Mouse (Mus musculus): ENCODE data around the gene Pacs1. TPM values are rescaled to one million over a fixed set of nuclear protein-coding genes. Genes with fewer than 3 reads are reported as not detected.
"Not testable (repeated sequence)": the region's sequence is repeated elsewhere in the genome, so short reads cannot be mapped to it uniquely, and the experiment has no call there.

Gene Pacs1
- polyA plus RNA-seq, 1 experiment from 2014 or later, result 33.9 TPM

DNA sequence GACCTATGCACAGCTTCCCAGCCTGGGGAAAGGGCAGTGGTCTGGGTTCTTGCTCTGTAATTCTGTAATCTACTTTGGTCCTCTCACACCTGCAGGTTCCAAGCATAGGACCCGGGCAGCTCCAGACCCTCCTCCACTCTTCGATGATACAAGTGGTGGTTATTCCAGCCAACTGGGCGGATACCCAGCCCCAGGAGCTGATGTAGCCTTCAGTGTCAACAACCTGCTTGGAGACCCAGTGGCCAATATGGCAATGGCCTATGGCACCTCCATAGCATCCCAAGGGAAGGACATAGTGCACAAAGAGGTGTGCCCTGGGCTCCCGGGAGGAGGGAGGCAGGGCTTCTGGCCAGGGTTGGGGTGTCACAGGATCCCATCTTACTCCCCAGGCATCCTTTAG is 183.6 kb downstream of the Pacs1 start:
- Histone ChIP-seq H3K27me3 (peaks cover 22% of the 10 kb centered on the region), H3K4me1 (replicated peaks) (peaks cover 56% of the 10 kb centered on the region), H3K36me3 (peaks cover 42% of the 10 kb centered on the region), H3K4me2 (peak overlapping the region; percentile 87), H3K27ac (no peak overlapping the region), H3K9me3 (no peaks in the 10 kb centered on the region), H3K9ac (peak overlapping the region; percentile 86), H3K4me3 (peak overlapping the region; percentile 77)
- ATAC-seq (ENCODE audit: low FRiP score), result no peak
- 91% methylated on average over 4 of the region's 4 CpGs for WGBS

GRCm38 (mm10) chr19:5087884-5088728 is 184.8 kb downstream of the Pacs1 start, which contains the start of gene Yif1a:
Gene Yif1a (plus strand): TSS chr19:5088538.
- peak; percentile 94 for ATAC-seq (ENCODE audit: low FRiP score)
- Histone ChIP-seq H3K4me2 (peak within 1 kb of the TSS; percentile 87), H3K9me3 (no peaks in the 10 kb centered on the region), H3K4me1 (replicated peaks) (peaks cover 44% of the 10 kb centered on the region), H3K27ac (peak within 1 kb of the TSS; percentile 93), H3K4me3 (peak within 1 kb of the TSS; percentile 77), H3K9ac (peak within 1 kb of the TSS; percentile 86), H3K36me3 (peaks cover 34% of the 10 kb centered on the region), H3K27me3 (peaks cover 34% of the 10 kb centered on the region)
- WGBS, result under 1% methylated on average over 58 of the region's 58 CpGs

DNA sequence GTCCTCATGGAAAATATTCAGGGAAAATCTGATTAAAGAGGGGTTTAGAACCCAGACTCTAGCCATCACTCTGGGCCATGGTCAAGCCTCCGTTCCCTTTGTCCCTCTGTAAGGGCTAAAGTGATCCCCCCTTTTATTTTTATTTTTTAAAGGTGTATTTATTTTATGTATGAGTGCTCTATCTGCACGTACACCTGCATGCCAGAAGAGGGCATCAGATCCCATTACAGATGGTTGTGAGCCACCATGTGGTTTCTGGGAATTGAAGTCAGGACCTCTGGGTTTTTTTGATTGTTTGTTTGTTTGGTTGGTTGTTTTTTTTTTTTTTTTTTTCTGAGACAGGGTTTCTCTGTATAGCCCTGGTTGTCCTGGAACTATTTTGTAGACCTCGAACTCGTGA is 186.4 kb downstream of the Pacs1 start:
- Histone ChIP-seq H3K36me3 (peaks cover 18% of the 10 kb centered on the region), H3K4me1 (replicated peaks) (peaks cover 33% of the 10 kb centered on the region), H3K27me3 (peaks cover 50% of the 10 kb centered on the region)
- H3K9me3 ChIP-seq; H3K9ac ChIP-seq; H3K27ac ChIP-seq; H3K4me2 ChIP-seq; H3K4me3 ChIP-seq; ATAC-seq (ENCODE audit: low FRiP score): not testable (repeated sequence)
- WGBS, result 51% methylated on average over 4 of the region's 4 CpGs

- Histone ChIP-seq H3K4me1 (replicated peaks) (peaks cover 33% of the 10 kb centered on the region), H3K4me3 (peak within 1 kb of the TSS; percentile 55), H3K36me3 (peaks cover 7% of the 10 kb centered on the region), H3K4me2 (peak within 1 kb of the TSS; percentile 79), H3K9me3 (no peaks in the 10 kb centered on the region), H3K27me3 (peaks cover 62% of the 10 kb centered on the region), H3K27ac (no peak within 1 kb of the TSS), H3K9ac (peak within 1 kb of the TSS; percentile 75)
- under 1% methylated on average over 57 of the region's 69 CpGs for WGBS
- ATAC-seq (ENCODE audit: low FRiP score), result no peak
Observed at GRCm38 (mm10) chr19:5085145-5085863, 187.6 kb downstream of the Pacs1 start, which contains the start of gene Tmem151a. Gene Tmem151a (minus strand): TSS chr19:5085531.

- Histone ChIP-seq H3K4me2 (peak overlapping the region; percentile 79), H3K4me3 (peak overlapping the region; percentile 55), H3K9me3 (no peaks in the 10 kb centered on the region), H3K9ac (peak overlapping the region; percentile 75), H3K4me1 (replicated peaks) (peaks cover 32% of the 10 kb centered on the region), H3K27me3 (peaks cover 67% of the 10 kb centered on the region), H3K27ac (no peak overlapping the region), H3K36me3 (peaks cover 4% of the 10 kb centered on the region; the same call in 1 of the 2 replicates)
- 3% methylated on average over 15 of the region's 15 CpGs for WGBS
- ATAC-seq (ENCODE audit: low FRiP score), result no peak
Observed at GRCm38 (mm10) chr19:5084834-5085144, 188.1 kb downstream of the Pacs1 start.

- H3K9me3 ChIP-seq, result no peaks in the 10 kb centered on the region
- peak overlapping the region; percentile 75 for H3K9ac ChIP-seq
- no peaks in the 10 kb centered on the region; the same call in 1 of the 2 replicates for H3K36me3 ChIP-seq
- H3K27me3 ChIP-seq, result peaks cover 71% of the 10 kb centered on the region
- peak overlapping the region; percentile 79 for H3K4me2 ChIP-seq
- H3K27ac ChIP-seq, result no peak overlapping the region
- 69% methylated on average over 3 of the region's 3 CpGs for WGBS
- H3K4me1 ChIP-seq (replicated peaks), result peaks cover 26% of the 10 kb centered on the region
- ATAC-seq (ENCODE audit: low FRiP score), result no peak
- H3K4me3 ChIP-seq, result peak overlapping the region; percentile 55
Observed at GRCm38 (mm10) chr19:5083961-5084833, 188.7 kb downstream of the Pacs1 start.

Small RNA genes within 50 kb of the gene (microRNA-seq; reads per million reads assigned to microRNA genes)
- not detected for gene Gm27468

Other genes starting within 250 kb of the Pacs1 start
- gene Slc29a2, start 249.3 kb downstream of the Pacs1 start, polyA plus RNA-seq (2015; fragmentation: Nextera tagmentation; extraction: Ambion mirVana), result 10.4 and 11.3 TPM in 2 replicates
- 61.2 and 66.0 TPM in 2 replicates for gene B4gat1, start 234.3 kb downstream of the Pacs1 start, polyA plus RNA-seq (2015; fragmentation: Nextera tagmentation; extraction: Ambion mirVana)
- 3.9 and 5.9 TPM in 2 replicates for gene AC124502.3, start 234.2 kb downstream of the Pacs1 start, polyA plus RNA-seq (2015; fragmentation: Nextera tagmentation; extraction: Ambion mirVana)
- 46.0 and 48.2 TPM in 2 replicates for gene Brms1, start 231.8 kb downstream of the Pacs1 start, polyA plus RNA-seq (2015; fragmentation: Nextera tagmentation; extraction: Ambion mirVana)
- 1.1 and 1.5 TPM in 2 replicates for gene Rin1, start 222.6 kb downstream of the Pacs1 start, polyA plus RNA-seq (2015; fragmentation: Nextera tagmentation; extraction: Ambion mirVana)
- gene Cd248, start 205.0 kb downstream of the Pacs1 start, polyA plus RNA-seq (2015; fragmentation: Nextera tagmentation; extraction: Ambion mirVana), result 19.1 and 20.4 TPM in 2 replicates
- gene Tmem151a, start 187.6 kb downstream of the Pacs1 start, polyA plus RNA-seq (2015; fragmentation: Nextera tagmentation; extraction: Ambion mirVana), result 6.2 and 8.4 TPM in 2 replicates
- gene Yif1a, start 184.6 kb downstream of the Pacs1 start, polyA plus RNA-seq (2015; fragmentation: Nextera tagmentation; extraction: Ambion mirVana), result 57.6 and 58.2 TPM in 2 replicates
- 333 TPM in 2 replicates for gene Cnih2, start 174.6 kb downstream of the Pacs1 start, polyA plus RNA-seq (2015; fragmentation: Nextera tagmentation; extraction: Ambion mirVana)
- gene Rab1b, start 166.0 kb downstream of the Pacs1 start, polyA plus RNA-seq (2015; fragmentation: Nextera tagmentation; extraction: Ambion mirVana), result 234 TPM in 2 replicates
- gene Klc2, start 154.6 kb downstream of the Pacs1 start, polyA plus RNA-seq (2015; fragmentation: Nextera tagmentation; extraction: Ambion mirVana), result 73.4 and 76.7 TPM in 2 replicates
- 373 and 377 TPM in 2 replicates for gene Sf3b2, start 22.3 kb upstream of the Pacs1 start, polyA plus RNA-seq (2015; fragmentation: Nextera tagmentation; extraction: Ambion mirVana)
- 34.1 and 36.0 TPM in 2 replicates for gene Gal3st3, start 25.2 kb upstream of the Pacs1 start, polyA plus RNA-seq (2015; fragmentation: Nextera tagmentation; extraction: Ambion mirVana)
- gene Catsper1, start 62.6 kb upstream of the Pacs1 start, polyA plus RNA-seq (2015; fragmentation: Nextera tagmentation; extraction: Ambion mirVana), result not detected in 2 replicates
- gene Cst6, start 76.5 kb upstream of the Pacs1 start, polyA plus RNA-seq (2015; fragmentation: Nextera tagmentation; extraction: Ambion mirVana), result 5.4 and 6.3 TPM in 2 replicates
- gene Eif1ad, start 93.6 kb upstream of the Pacs1 start, polyA plus RNA-seq (2015; fragmentation: Nextera tagmentation; extraction: Ambion mirVana), result 53.3 and 56.4 TPM in 2 replicates
- 330 and 334 TPM in 2 replicates for gene Banf1, start 94.0 kb upstream of the Pacs1 start, polyA plus RNA-seq (2015; fragmentation: Nextera tagmentation; extraction: Ambion mirVana)
- 72.1 and 73.0 TPM in 2 replicates for gene Sart1, start 115.6 kb upstream of the Pacs1 start, polyA plus RNA-seq (2015; fragmentation: Nextera tagmentation; extraction: Ambion mirVana)
- 0.18 TPM in 1 of 2 replicates, not detected in the other for gene Tsga10ip, start 129.4 kb upstream of the Pacs1 start, polyA plus RNA-seq (2015; fragmentation: Nextera tagmentation; extraction: Ambion mirVana)
- 322 and 323 TPM in 2 replicates for gene Drap1, start 151.9 kb upstream of the Pacs1 start, polyA plus RNA-seq (2015; fragmentation: Nextera tagmentation; extraction: Ambion mirVana)
- 68.5 and 69.7 TPM in 2 replicates for gene AI837181, start 152.0 kb upstream of the Pacs1 start, polyA plus RNA-seq (2015; fragmentation: Nextera tagmentation; extraction: Ambion mirVana)
- gene Fosl1, start 174.4 kb upstream of the Pacs1 start, polyA plus RNA-seq (2015; fragmentation: Nextera tagmentation; extraction: Ambion mirVana), result 0.48 TPM in 1 of 2 replicates, not detected in the other
- 9.6 and 10.2 TPM in 2 replicates for gene Ccdc85b, start 184.8 kb upstream of the Pacs1 start, polyA plus RNA-seq (2015; fragmentation: Nextera tagmentation; extraction: Ambion mirVana)
- gene Fibp, start 187.5 kb upstream of the Pacs1 start, polyA plus RNA-seq (2015; fragmentation: Nextera tagmentation; extraction: Ambion mirVana), result 169 and 179 TPM in 2 replicates
- 5.0 and 5.8 TPM in 2 replicates for gene Ctsw, start 195.4 kb upstream of the Pacs1 start, polyA plus RNA-seq (2015; fragmentation: Nextera tagmentation; extraction: Ambion mirVana)
- 45.6 and 48.7 TPM in 2 replicates for gene Efemp2, start 200.8 kb upstream of the Pacs1 start, polyA plus RNA-seq (2015; fragmentation: Nextera tagmentation; extraction: Ambion mirVana)
- 42.6 and 49.7 TPM in 2 replicates for gene Mus81, start 215.3 kb upstream of the Pacs1 start, polyA plus RNA-seq (2015; fragmentation: Nextera tagmentation; extraction: Ambion mirVana)
- gene Cfl1, start 217.3 kb upstream of the Pacs1 start, polyA plus RNA-seq (2015; fragmentation: Nextera tagmentation; extraction: Ambion mirVana), result 3,676 and 3,692 TPM in 2 replicates
- gene 1700020D05Rik, start 230.7 kb upstream of the Pacs1 start, polyA plus RNA-seq (2015; fragmentation: Nextera tagmentation; extraction: Ambion mirVana), result 0.58 TPM in 1 of 2 replicates, not detected in the other
- gene Snx32, start 237.4 kb upstream of the Pacs1 start, polyA plus RNA-seq (2015; fragmentation: Nextera tagmentation; extraction: Ambion mirVana), result 80.3 and 81.1 TPM in 2 replicates

Measured in hindbrain, embryonic 13.5 days (tissue).